Mouse (Mus musculus): ENCODE measurements around the gene Cnot10.

DNA sequence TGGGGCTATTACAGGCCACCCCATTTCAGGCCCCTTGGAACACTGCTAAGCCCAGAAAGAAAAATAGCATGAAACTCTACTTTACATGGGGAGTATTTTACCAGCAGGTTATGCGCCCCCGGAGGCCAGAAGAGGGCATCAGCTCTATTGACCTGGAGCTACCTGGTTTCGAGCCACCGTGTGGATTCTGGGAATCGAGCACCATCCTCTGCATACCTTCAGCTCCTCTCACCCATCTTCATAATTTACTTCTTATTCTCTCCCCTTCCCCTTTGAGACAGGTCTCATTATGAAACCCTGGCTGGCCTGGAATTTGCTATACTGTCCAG, 55.0 kb downstream of the Cnot10 start:
- TF ChIP-seq CTCF (IDR thresholded peaks at IDR 0.05; ENCODE audit: low read depth, low read length) (peak; percentile 19; the same call in 1 of the 2 replicates), POLR2A (IDR thresholded peaks at IDR 0.05; ENCODE audit: extremely low read depth, insufficient read depth, low read length) (no peak)
